Mouse (Mus musculus): ENCODE results near the gene Actr10.

GRCm38 (mm10) chr12:70944181-70944580, 6.5 kb downstream of the Actr10 start:
- TF ChIP-seq CTCF (IDR thresholded peaks at IDR 0.05) (no peak), EP300 (IDR thresholded peaks at IDR 0.05) (no peak)

Data from lung, postnatal 0 days (tissue).